Mouse (Mus musculus) midbrain, embryonic 13.5 days (tissue): ENCODE data around the gene Rcsd1. TPM values are rescaled to one million over a fixed set of nuclear protein-coding genes. Genes with fewer than 3 reads are reported as not detected.

ENCODE experiments used
- ATAC-seq: fragments of 200-750 bp; cut with Nextera tagmentation; 2 replicates; pipeline ENCODE4 v1.8.0; 2017; ENCODE audit warnings: mild to moderate bottlenecking, moderate TSS enrichment, moderate library complexity
- H3K27ac ChIP-seq: fragments of 300-500 bp; sonication (generic); 2 replicates; pipeline ENCODE4 v1.5.1; 2015; ENCODE audit warnings: inconsistent platforms, mild to moderate bottlenecking, moderate library complexity
- H3K27me3 ChIP-seq: fragments of 300-500 bp; sonication (generic); 2 replicates; pipeline ENCODE4 v1.6.1; 2015; ENCODE audit warnings: mild to moderate bottlenecking, inconsistent platforms
- H3K36me3 ChIP-seq: fragments of 300-500 bp; sonication (generic); 2 replicates; pipeline ENCODE4 v1.6.1; 2015; ENCODE audit warnings: mild to moderate bottlenecking, inconsistent platforms
- H3K4me1 ChIP-seq: fragments of 300-500 bp; sonication (generic); replicated peaks from 2 replicates; pipeline ENCODE4 v1.6.1; 2015; ENCODE audit warnings: inconsistent platforms
- H3K4me2 ChIP-seq: fragments of 300-500 bp; sonication (generic); replicated peaks from 2 replicates; pipeline ENCODE4 v1.6.1; 2015; ENCODE audit warnings: moderate library complexity, mild to moderate bottlenecking, inconsistent platforms
- H3K4me3 ChIP-seq: fragments of 300-500 bp; sonication (generic); replicated peaks from 2 replicates; pipeline ENCODE4 v1.5.1; 2015; ENCODE audit warnings: mild to moderate bottlenecking, inconsistent platforms
- H3K9ac ChIP-seq: fragments of 300-500 bp; sonication (generic); replicated peaks from 2 replicates; pipeline ENCODE4 v1.6.1; 2015; ENCODE audit warnings: mild to moderate bottlenecking, inconsistent platforms
- H3K9me3 ChIP-seq: fragments of 300-500 bp; sonication (generic); 2 replicates; pipeline ENCODE4 v1.6.1; 2016; ENCODE audit warnings: mild to moderate bottlenecking, inconsistent platforms
- WGBS: fragments of 180-500 bp; shearing (Covaris S2); methylation state at CpG from one replicate; pipeline ENCODE4 v1.1.7; 2015; 5-methylcytosine and 5-hydroxymethylcytosine counted together
- polyA plus RNA-seq: library from polyadenylated mRNA; unstranded; fragments of >200 nt; fragmentation: Nextera tagmentation; extraction: Ambion mirVana; gene quantifications from 2 replicates; pipeline ENCODE4 v1.2.1, GENCODE M21; 2015

Gene Rcsd1
- polyA plus RNA-seq, 1 experiment from 2014 or later: 8.3 TPM

GRCm38 (mm10) chr1:165700376-165700815 lies 9.2 kb downstream of the Rcsd1 start:
- ATAC-seq: no peak
- no peak overlapping the region for H3K4me3 ChIP-seq
- WGBS: 69% methylated on average over 7 of the region's 7 CpGs
- H3K27me3 ChIP-seq: peaks cover 16% of the 10 kb centered on the region
- no peak overlapping the region for H3K4me2 ChIP-seq
- no peaks in the 10 kb centered on the region for H3K36me3 ChIP-seq
- H3K4me1 ChIP-seq: peaks cover 9% of the 10 kb centered on the region
- no peaks in the 10 kb centered on the region for H3K9me3 ChIP-seq
- H3K27ac ChIP-seq: no peak overlapping the region
- no peak overlapping the region for H3K9ac ChIP-seq

- no peak overlapping the region for H3K9ac ChIP-seq
- 87% methylated on average over 8 of the region's 8 CpGs for WGBS
- no peak for ATAC-seq
Observed at GRCm38 (mm10) chr1:165697701-165698100, 11.9 kb downstream of the Rcsd1 start.

GRCm38 (mm10) chr1:165696870-165697269 lies 12.7 kb downstream of the Rcsd1 start:
- no peak for ATAC-seq
- H3K27me3 ChIP-seq: no peaks in the 10 kb centered on the region
- WGBS: 86% methylated on average over 7 of the region's 7 CpGs
- H3K36me3 ChIP-seq: no peaks in the 10 kb centered on the region
- H3K4me1 ChIP-seq: peaks cover 3% of the 10 kb centered on the region; the same call in 1 of the 2 replicates
- H3K9me3 ChIP-seq: no peaks in the 10 kb centered on the region
- H3K27ac ChIP-seq: no peak overlapping the region
- no peak overlapping the region for H3K4me2 ChIP-seq
- no peak overlapping the region for H3K4me3 ChIP-seq
- H3K9ac ChIP-seq: no peak overlapping the region

More at GRCm38 (mm10) chr1:165697701-165698100, 11.9 kb downstream of the Rcsd1 start:
- Histone ChIP-seq H3K4me1 (peaks cover 9% of the 10 kb centered on the region), H3K4me2 (no peak overlapping the region), H3K36me3 (no peaks in the 10 kb centered on the region), H3K4me3 (no peak overlapping the region), H3K9me3 (no peaks in the 10 kb centered on the region), H3K27me3 (peaks cover 6% of the 10 kb centered on the region), H3K27ac (no peak overlapping the region)

- peaks cover 3% of the 10 kb centered on the region; the same call in 1 of the 2 replicates for H3K4me1 ChIP-seq
- 92% methylated on average over 5 of the region's 5 CpGs for WGBS
- no peak overlapping the region for H3K9ac ChIP-seq
- no peak overlapping the region for H3K4me3 ChIP-seq
- H3K27me3 ChIP-seq: no peaks in the 10 kb centered on the region
- H3K27ac ChIP-seq: no peak overlapping the region
- ATAC-seq: no peak
- H3K9me3 ChIP-seq: no peaks in the 10 kb centered on the region
- H3K36me3 ChIP-seq: no peaks in the 10 kb centered on the region
- H3K4me2 ChIP-seq: no peak overlapping the region
Observed at GRCm38 (mm10) chr1:165696040-165696439, 13.5 kb downstream of the Rcsd1 start.

GRCm38 (mm10) chr1:165695392-165696014 lies 14.1 kb downstream of the Rcsd1 start:
- peaks cover 3% of the 10 kb centered on the region; the same call in 1 of the 2 replicates for H3K4me1 ChIP-seq
- no peak overlapping the region for H3K4me2 ChIP-seq
- no peak overlapping the region for H3K27ac ChIP-seq
- no peak overlapping the region for H3K4me3 ChIP-seq
- no peak for ATAC-seq
- H3K27me3 ChIP-seq: no peaks in the 10 kb centered on the region
- H3K9me3 ChIP-seq: no peaks in the 10 kb centered on the region
- H3K36me3 ChIP-seq: no peaks in the 10 kb centered on the region
- H3K9ac ChIP-seq: no peak overlapping the region

GRCm38 (mm10) chr1:165693856-165694255 lies 15.7 kb downstream of the Rcsd1 start:
- H3K9ac ChIP-seq: no peak overlapping the region
- WGBS: 72% methylated on average over 7 of the region's 7 CpGs

GRCm38 (mm10) chr1:165691516-165691915 lies 18.0 kb downstream of the Rcsd1 start:
- Histone ChIP-seq H3K36me3 (no peaks in the 10 kb centered on the region), H3K9me3 (no peaks in the 10 kb centered on the region), H3K4me2 (no peak overlapping the region), H3K27ac (no peak overlapping the region), H3K4me1 (peaks cover 3% of the 10 kb centered on the region; the same call in 1 of the 2 replicates), H3K9ac (no peak overlapping the region), H3K4me3 (no peak overlapping the region), H3K27me3 (no peaks in the 10 kb centered on the region)
- no peak for ATAC-seq
- whole genome bisulfite sequencing: 38% methylated on average over 3 of the region's 3 CpGs

More at GRCm38 (mm10) chr1:165693856-165694255, 15.7 kb downstream of the Rcsd1 start:
- Histone ChIP-seq H3K36me3 (no peaks in the 10 kb centered on the region), H3K4me3 (no peak overlapping the region), H3K4me2 (no peak overlapping the region), H3K27ac (no peak overlapping the region), H3K4me1 (peaks cover 3% of the 10 kb centered on the region; the same call in 1 of the 2 replicates), H3K9me3 (no peaks in the 10 kb centered on the region), H3K27me3 (no peaks in the 10 kb centered on the region)
- no peak for ATAC-seq

- no peaks in the 10 kb centered on the region for H3K27me3 ChIP-seq
- 86% methylated on average over 5 of the region's 5 CpGs for WGBS
- no peak overlapping the region for H3K9ac ChIP-seq
- H3K4me3 ChIP-seq: no peak overlapping the region
- H3K4me1 ChIP-seq: peaks cover 3% of the 10 kb centered on the region; the same call in 1 of the 2 replicates
- no peaks in the 10 kb centered on the region for H3K36me3 ChIP-seq
- H3K4me2 ChIP-seq: no peak overlapping the region
- no peak for ATAC-seq
- H3K9me3 ChIP-seq: no peaks in the 10 kb centered on the region
- H3K27ac ChIP-seq: no peak overlapping the region
Observed at GRCm38 (mm10) chr1:165689845-165690244, 19.7 kb downstream of the Rcsd1 start.

GRCm38 (mm10) chr1:165687861-165688260 lies 21.7 kb downstream of the Rcsd1 start:
- H3K4me2 ChIP-seq: no peak overlapping the region
- no peaks in the 10 kb centered on the region for H3K36me3 ChIP-seq
- no peaks in the 10 kb centered on the region for H3K9me3 ChIP-seq
- H3K4me3 ChIP-seq: no peak overlapping the region
- ATAC-seq: no peak
- H3K27me3 ChIP-seq: no peaks in the 10 kb centered on the region
- H3K27ac ChIP-seq: no peak overlapping the region
- no peaks in the 10 kb centered on the region; the same call in 1 of the 2 replicates for H3K4me1 ChIP-seq
- WGBS: 96% methylated on average over 2 of the region's 2 CpGs
- no peak overlapping the region for H3K9ac ChIP-seq

GRCm38 (mm10) chr1:165686963-165687362 lies 22.6 kb downstream of the Rcsd1 start:
- no peak overlapping the region for H3K9ac ChIP-seq
- H3K36me3 ChIP-seq: no peaks in the 10 kb centered on the region
- ATAC-seq: no peak
- no peak overlapping the region for H3K4me3 ChIP-seq
- no peaks in the 10 kb centered on the region for H3K9me3 ChIP-seq
- WGBS: 69% methylated on average over 8 of the region's 8 CpGs
- no peak overlapping the region for H3K4me2 ChIP-seq
- no peak overlapping the region for H3K27ac ChIP-seq
- no peaks in the 10 kb centered on the region for H3K27me3 ChIP-seq
- no peaks in the 10 kb centered on the region; the same call in 1 of the 2 replicates for H3K4me1 ChIP-seq

- WGBS: 69% methylated on average over 6 of the region's 6 CpGs
Observed at GRCm38 (mm10) chr1:165686349-165686748, 23.2 kb downstream of the Rcsd1 start.

GRCm38 (mm10) chr1:165684261-165685203 lies 25.0 kb downstream of the Rcsd1 start:
- H3K4me1 ChIP-seq: no peaks in the 10 kb centered on the region; the same call in 1 of the 2 replicates
- H3K27me3 ChIP-seq: no peaks in the 10 kb centered on the region
- H3K36me3 ChIP-seq: no peaks in the 10 kb centered on the region
- 66% methylated on average over 15 of the region's 15 CpGs for WGBS
- no peak overlapping the region for H3K4me3 ChIP-seq
- no peak for ATAC-seq
- H3K27ac ChIP-seq: no peak overlapping the region
- no peak overlapping the region for H3K4me2 ChIP-seq
- H3K9ac ChIP-seq: no peak overlapping the region
- no peaks in the 10 kb centered on the region for H3K9me3 ChIP-seq

More at GRCm38 (mm10) chr1:165686349-165686748, 23.2 kb downstream of the Rcsd1 start:
- H3K9ac ChIP-seq: no peak overlapping the region
- no peaks in the 10 kb centered on the region; the same call in 1 of the 2 replicates for H3K4me1 ChIP-seq
- no peaks in the 10 kb centered on the region for H3K9me3 ChIP-seq
- no peak overlapping the region for H3K4me2 ChIP-seq
- ATAC-seq: no peak
- H3K36me3 ChIP-seq: no peaks in the 10 kb centered on the region
- no peaks in the 10 kb centered on the region for H3K27me3 ChIP-seq
- no peak overlapping the region for H3K27ac ChIP-seq
- no peak overlapping the region for H3K4me3 ChIP-seq
